Mouse (Mus musculus): ENCODE data around the gene Gm10553. TPM values are rescaled to one million over a fixed set of nuclear protein-coding genes. Genes with fewer than 3 reads are reported as not detected.

Gene Gm10553
- total RNA-seq, 2 experiments from 2014 or later, result 1.2 TPM; not detected in 1

Other genes with a start within 250 kb of the Gm10553 start
- not detected in 2 replicates for gene Slc16a14, start 165.0 kb upstream of the Gm10553 start, total RNA-seq (2015)
- gene Slc16a14, start 165.0 kb upstream of the Gm10553 start, total RNA-seq (2017), result not detected in 2 replicates
- 1.4 and 2.1 TPM in 2 replicates for gene A530032D15Rik, start 9.7 kb downstream of the Gm10553 start, total RNA-seq (2015)
- gene A530032D15Rik, start 9.7 kb downstream of the Gm10553 start, total RNA-seq (2017), result 14.0 and 17.0 TPM in 2 replicates
- gene C130026I21Rik, start 170.4 kb downstream of the Gm10553 start, total RNA-seq (2015), result 16.1 and 17.2 TPM in 2 replicates
- gene C130026I21Rik, start 170.4 kb downstream of the Gm10553 start, total RNA-seq (2017), result 8.7 and 10.6 TPM in 2 replicates